Mouse (Mus musculus) limb, embryonic 11.5 days (tissue): ENCODE data around the gene Ap5z1. TPM values are rescaled to one million over a fixed set of nuclear protein-coding genes. Genes with fewer than 3 reads are reported as not detected.

Experiments used
- ATAC-seq: fragments of 200-750 bp; cut with Nextera tagmentation; 2 replicates; pipeline ENCODE4 v1.8.0; 2017; ENCODE audit warnings: low read depth; ENCODE audit not compliant: insufficient number of reproducible peaks, low FRiP score, low TSS enrichment
- DNase-seq: peaks from one replicate; pipeline ENCODE4 v3.0.0-alpha.2; 2015; ENCODE audit warnings: low spot score
- H3K27ac ChIP-seq: fragments of 300-500 bp; sonication (generic); replicated peaks from 2 replicates; pipeline ENCODE4 v1.5.1; 2014; ENCODE audit warnings: low read depth, mild to moderate bottlenecking, low read length
- H3K27me3 ChIP-seq: fragments of 300-500 bp; sonication (generic); 2 replicates; pipeline ENCODE4 v1.6.1; 2014; ENCODE audit warnings: mild to moderate bottlenecking, low read length, mixed read lengths; ENCODE audit not compliant: control insufficient read depth, insufficient read depth
- H3K36me3 ChIP-seq: fragments of 300-500 bp; sonication (generic); 2 replicates; pipeline ENCODE4 v1.6.1; 2014; ENCODE audit warnings: mild to moderate bottlenecking, low read length, moderate library complexity, mixed read lengths; ENCODE audit not compliant: control insufficient read depth, insufficient read depth
- H3K4me1 ChIP-seq: fragments of 300-500 bp; sonication (generic); 2 replicates; pipeline ENCODE4 v1.6.1; 2014; ENCODE audit warnings: low read length, mixed read lengths; ENCODE audit not compliant: control insufficient read depth, insufficient read depth
- H3K4me2 ChIP-seq: fragments of 300-500 bp; sonication (generic); 2 replicates; pipeline ENCODE4 v1.6.1; 2014; ENCODE audit warnings: low read depth, mild to moderate bottlenecking, moderate library complexity; ENCODE audit not compliant: severe bottlenecking
- H3K4me3 ChIP-seq: fragments of 300-500 bp; sonication (generic); 2 replicates; pipeline ENCODE4 v1.5.1; 2014; ENCODE audit warnings: low read depth, low read length
- H3K9ac ChIP-seq: fragments of 300-500 bp; sonication (generic); 2 replicates; pipeline ENCODE4 v1.6.1; 2014; ENCODE audit warnings: mild to moderate bottlenecking, low read length
- H3K9me3 ChIP-seq: fragments of 300-500 bp; sonication (generic); 2 replicates; pipeline ENCODE4 v1.6.1; 2016; ENCODE audit warnings: low read length; ENCODE audit not compliant: control insufficient read depth
- WGBS: fragments of 180-500 bp; shearing (Covaris S2); extraction: QIAGEN DNeasy Blood & Tissue Kit; methylation state at CpG from one replicate; pipeline ENCODE4 v1.1.7; 2014; 5-methylcytosine and 5-hydroxymethylcytosine counted together
- polyA plus RNA-seq: library from polyadenylated mRNA; unstranded; fragments of >200 nt; fragmentation: Nextera tagmentation; extraction: Ambion mirVana; gene quantifications from 2 replicates; pipeline ENCODE4 v1.2.1, GENCODE M21; 2014

Gene Ap5z1
- polyA plus RNA-seq, 1 experiment from 2014 or later: 8.0 TPM

GRCm38 (mm10) chr5:142521195-142521866 is 57.6 kb downstream of the Ap5z1 start:
- H3K27me3 ChIP-seq: no peaks in the 10 kb centered on the region
- ATAC-seq (no peak), DNase-seq (no peak)
- no peak overlapping the region for H3K27ac ChIP-seq
- no peak overlapping the region for H3K4me3 ChIP-seq
- WGBS: 90% methylated on average over 11 of the region's 11 CpGs
- H3K4me1 ChIP-seq: no peaks in the 10 kb centered on the region
- no peaks in the 10 kb centered on the region for H3K9me3 ChIP-seq
- H3K36me3 ChIP-seq: no peaks in the 10 kb centered on the region
- no peak overlapping the region for H3K9ac ChIP-seq
- no peak overlapping the region for H3K4me2 ChIP-seq

DNA sequence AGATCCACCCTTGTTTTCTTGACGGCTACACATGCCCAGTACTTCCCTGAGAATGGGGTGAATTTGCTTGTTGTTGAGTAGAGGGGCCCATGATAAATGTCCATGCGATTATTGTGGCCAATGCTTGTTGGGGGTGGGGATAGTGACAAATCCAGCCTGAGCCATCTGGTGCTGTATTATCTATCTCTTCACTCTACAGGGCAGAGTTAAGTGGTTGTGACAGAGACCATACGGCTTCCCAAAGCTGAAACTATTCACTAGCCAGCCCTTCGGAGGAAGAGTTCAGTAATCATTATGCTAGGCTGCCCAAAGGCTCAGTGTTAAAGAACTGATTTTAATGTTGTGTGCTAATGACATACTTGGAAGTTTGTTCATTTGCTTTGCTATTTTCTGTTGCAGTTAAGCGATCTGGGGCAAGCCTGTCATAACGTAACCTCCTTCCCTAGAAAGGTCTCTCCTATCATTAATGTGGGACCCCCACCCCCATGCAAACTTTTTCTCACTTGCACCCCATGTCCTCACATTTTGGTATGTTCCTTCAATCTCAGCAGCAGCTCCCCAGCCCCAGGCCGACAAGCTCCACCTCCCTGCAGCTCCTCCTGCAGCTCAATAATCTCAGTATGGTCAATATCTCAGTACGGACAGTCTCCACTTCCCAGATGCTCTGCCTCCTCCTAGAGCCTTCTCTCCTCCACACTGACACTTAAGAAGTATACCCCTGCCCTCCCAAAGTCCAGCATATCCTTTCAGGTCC is 61.1 kb downstream of the Ap5z1 start:
- no peaks in the 10 kb centered on the region for H3K4me1 ChIP-seq
- no peak overlapping the region for H3K4me3 ChIP-seq
- DNase-seq: no peak
- H3K9ac ChIP-seq: no peak overlapping the region
- no peak overlapping the region for H3K4me2 ChIP-seq
- H3K9me3 ChIP-seq: no peaks in the 10 kb centered on the region
- WGBS: 81% methylated on average over 8 of the region's 8 CpGs
- H3K27me3 ChIP-seq: 0 out of 2 replicates have a peak, but pooled peaks cover 5% of the 10 kb centered on the region
- H3K36me3 ChIP-seq: no peaks in the 10 kb centered on the region
- no peak for ATAC-seq
- no peak overlapping the region for H3K27ac ChIP-seq

Other genes starting within 250 kb of the Ap5z1 start
- gene Foxk1, start 62.4 kb upstream of the Ap5z1 start, polyA plus RNA-seq: 3.3 and 4.7 TPM in 2 replicates
- gene Papolb, start 66.1 kb downstream of the Ap5z1 start, polyA plus RNA-seq: 0.15 and 0.20 TPM in 2 replicates
- 1.1 and 1.8 TPM in 2 replicates for gene Radil, start 87.2 kb downstream of the Ap5z1 start, polyA plus RNA-seq
- gene Mmd2, start 144.9 kb downstream of the Ap5z1 start, polyA plus RNA-seq: 0.59 and 0.74 TPM in 2 replicates
- gene Wipi2, start 163.8 kb downstream of the Ap5z1 start, polyA plus RNA-seq: 62.4 and 64.4 TPM in 2 replicates
- 12.9 and 13.0 TPM in 2 replicates for gene Slc29a4, start 228.6 kb downstream of the Ap5z1 start, polyA plus RNA-seq